Mouse (Mus musculus) v-Abl transformed pro-B cells (cell line): ENCODE measurements around the gene Fgd5.
"Not testable (repeated sequence)": the region's sequence is repeated elsewhere in the genome, so short reads cannot be mapped to it uniquely, and the experiment has no call there.

Experiments
- in situ Hi-C, 2 experiments: fragments of 400-800 bp; cut with MboI; formaldehyde crosslinking; loops; one replicate each; pipeline ENCODE4 v1.15.1; 2025; ENCODE audit not compliant: unreplicated experiment in 2 of 2

Fgd5 gene

DNA sequence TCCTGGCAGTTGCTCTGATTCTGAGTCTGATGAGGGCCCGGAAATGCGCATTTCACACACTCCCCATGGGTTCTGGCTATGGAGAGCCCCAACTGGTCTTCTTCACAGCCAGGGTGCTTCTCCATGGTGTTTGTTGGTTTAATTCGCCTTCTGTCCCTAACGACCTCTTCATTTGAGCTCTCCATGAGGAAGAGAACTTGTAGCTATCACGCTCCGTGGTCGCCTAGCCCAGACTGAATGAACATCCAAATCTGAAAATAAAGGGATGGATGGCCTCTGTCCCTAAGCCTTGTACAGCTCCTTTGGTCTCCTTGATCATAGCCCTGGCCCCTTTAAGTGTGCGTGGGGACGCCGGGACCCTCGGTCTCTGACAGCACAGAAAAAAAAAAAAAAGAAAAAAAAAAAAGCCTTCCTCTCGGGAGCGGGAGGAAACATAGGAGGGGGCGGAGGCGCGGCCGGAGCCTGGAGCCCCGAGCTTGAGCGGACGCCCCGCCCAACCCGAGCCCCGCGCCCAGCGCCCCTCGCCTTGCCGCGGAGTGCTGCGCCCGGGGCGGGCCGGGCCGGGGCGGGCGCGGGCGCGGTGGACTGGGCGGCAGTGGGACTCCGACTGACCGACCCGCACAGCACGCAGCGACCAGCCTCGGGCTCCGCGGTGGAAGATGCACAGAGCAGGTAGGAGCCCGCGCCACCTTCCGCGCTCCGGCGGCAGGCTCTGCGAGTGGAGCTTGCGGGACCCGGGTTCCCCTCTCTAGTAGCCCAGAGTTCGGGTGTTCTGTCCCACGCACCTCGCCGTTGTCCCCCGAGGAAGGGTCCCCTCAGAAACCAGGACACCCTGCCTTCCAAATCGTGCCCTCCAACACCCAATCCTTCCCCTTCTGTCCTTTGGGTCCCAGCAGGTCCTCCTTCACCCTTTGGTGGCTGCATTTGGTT lies at the start of gene Fgd5:
Gene Fgd5 (plus strand): TSS at position 508 of the 930 bp plus-strand sequence.
- in situ Hi-C loops = no loop called here

DNA sequence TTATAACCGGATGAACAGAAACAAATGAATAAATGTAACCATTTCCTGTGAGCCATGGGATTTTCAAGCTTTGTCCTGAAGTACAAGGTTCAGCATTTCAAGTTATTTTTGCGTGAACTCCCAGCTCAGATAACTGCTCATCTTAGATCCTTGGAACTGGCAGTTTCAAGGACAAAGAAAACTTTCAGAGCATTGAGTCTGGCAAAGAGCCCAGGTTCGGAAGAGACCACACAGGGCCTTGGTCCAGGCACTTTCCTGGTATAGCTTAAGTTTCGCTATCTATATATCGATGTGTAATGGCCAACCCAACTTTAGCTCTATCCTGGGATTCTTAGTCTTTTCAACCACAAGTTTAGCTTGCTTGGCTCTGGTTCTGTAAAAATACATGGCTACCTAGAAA lies 47.4 kb upstream of the Fgd5 start:
- in situ Hi-C loops = no loop called here

DNA sequence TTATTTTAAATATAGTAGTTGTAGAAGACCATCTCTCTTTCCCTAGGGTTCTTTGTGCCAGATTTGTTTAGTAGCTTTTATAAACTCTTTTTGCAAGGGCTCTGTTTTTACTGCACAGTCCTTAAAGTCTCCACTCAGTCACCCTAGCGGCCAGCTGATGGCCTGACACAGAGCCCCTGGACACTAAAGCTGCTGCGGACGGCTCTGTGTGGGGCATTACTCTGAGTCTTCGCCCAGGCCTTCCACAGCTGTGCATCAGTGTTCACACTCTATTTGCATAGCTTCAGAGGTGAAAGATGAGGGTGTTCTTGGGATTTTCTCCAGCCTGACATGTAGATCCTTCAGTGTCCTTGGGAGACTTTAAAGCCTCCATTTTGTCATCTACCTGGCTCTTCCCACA lies 40.2 kb upstream of the Fgd5 start:
- in situ Hi-C loops = no loop called here

DNA sequence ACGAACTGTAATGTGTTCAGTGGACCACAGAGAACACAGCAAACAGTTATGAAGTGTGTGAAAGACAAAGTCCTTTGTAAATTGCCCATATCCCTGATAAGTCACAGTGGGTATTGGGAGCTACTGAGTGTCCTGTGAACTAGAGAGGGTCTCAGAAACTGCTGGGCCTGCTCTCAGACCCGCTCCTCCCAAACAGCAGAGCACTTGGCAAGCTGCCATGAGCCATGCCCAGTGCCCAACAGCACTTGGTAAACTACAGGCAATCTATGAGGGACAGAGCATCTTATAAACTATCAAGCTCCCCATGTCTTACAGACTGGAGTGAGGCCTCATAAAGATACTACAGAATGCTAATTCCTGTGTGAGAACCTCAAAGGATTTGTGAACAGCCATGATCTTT lies 30.3 kb upstream of the Fgd5 start:
- in situ Hi-C loops = no loop called here

DNA sequence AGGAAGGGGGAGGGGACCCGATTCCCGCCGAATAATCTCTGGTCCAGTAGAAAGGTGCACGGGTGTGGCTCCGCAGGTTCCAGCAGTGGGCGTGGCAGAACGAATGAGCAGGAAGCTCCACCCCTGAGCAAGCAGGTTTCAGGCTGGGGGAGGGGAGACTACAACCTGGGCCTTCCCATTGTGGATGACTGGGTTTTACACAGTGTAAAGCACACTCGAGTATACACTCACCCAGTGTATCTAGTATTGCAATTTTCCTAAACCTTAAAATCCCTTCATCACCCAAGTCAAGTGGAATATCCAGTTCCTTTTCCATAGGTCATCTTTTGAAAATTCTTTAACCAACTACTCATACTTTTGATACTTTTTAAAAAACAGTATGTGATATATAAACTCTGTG lies 20.7 kb upstream of the Fgd5 start:
- in situ Hi-C loops = not testable (repeated sequence)

DNA sequence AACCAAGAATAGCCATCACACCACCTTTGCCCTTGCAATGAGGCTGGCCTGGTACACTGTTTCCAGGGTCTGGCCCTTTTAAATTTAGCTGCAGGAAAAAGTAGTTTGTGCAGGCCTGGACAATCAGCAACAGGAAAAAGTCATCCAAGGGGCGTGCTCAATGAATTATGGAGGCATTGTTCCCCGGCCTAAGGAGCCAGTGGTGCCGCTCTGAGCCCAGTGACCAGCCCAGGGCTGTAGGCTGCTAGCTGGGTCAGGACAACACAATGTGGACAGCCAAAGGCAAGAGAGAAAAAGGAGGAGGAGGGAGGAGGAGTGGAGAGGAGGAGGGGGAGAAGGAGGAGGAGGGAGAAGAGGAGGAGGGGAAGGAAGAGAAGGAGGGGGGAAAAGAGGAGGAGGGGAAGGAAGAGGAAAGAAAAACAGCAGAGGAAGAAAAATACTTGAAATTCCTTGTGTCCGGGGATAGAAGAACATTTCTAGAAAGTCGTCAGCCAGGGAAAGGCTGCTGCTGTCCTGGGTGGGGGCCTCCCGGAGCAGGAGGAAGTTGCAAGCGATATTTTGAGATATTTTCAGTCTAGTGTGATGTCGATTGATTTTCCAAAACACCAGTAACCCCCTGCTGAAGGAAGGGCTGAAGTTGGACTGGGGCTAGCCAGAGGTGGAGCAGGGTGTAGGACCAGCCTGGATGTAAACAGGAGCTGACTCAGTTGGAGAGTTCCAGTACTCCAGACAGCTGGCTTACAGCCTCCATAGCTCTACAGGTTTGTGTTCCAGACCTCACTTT lies 18.5 kb upstream of the Fgd5 start:
- in situ Hi-C loops = no loop called here

DNA sequence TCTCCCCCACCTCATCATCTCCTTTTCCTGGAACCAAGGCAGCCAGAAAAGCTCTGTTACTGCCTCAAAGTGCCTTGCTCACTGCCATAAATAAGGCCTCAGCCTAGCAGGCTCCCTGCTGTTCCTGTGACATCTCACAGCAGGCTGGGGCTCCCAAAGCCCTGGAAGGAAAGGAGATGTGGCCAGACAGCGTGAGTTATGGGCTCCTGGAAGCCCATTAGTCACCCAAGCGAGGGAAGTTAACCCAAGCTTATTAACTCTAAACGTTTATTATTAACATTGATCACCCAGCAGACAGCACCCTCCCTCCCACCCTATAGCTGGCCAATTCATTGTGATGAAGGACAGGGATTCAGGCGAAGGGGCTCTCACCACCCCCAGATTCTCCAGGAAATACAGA lies 15.2 kb upstream of the Fgd5 start:
- in situ Hi-C loops = no loop called here

DNA sequence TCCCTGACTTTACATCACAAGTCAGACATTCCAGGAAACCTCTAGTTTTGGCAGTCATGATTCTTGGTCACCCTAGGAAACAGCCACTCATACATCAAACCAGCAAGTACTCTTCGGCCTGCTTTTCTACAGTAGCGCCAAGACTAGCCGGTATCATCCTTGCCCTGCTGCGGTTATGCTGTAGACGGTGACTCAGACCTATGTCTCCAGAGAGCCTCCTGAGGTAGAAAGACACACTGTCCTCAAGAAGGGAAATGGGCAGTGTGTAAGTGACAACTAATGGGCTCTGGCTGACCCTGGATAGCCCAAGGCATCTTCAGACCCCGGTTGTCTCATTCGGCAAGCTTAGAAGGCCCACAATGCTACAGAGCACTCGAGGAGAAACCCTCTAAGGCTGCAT lies 13.6 kb upstream of the Fgd5 start:
- in situ Hi-C loops = no loop called here

DNA sequence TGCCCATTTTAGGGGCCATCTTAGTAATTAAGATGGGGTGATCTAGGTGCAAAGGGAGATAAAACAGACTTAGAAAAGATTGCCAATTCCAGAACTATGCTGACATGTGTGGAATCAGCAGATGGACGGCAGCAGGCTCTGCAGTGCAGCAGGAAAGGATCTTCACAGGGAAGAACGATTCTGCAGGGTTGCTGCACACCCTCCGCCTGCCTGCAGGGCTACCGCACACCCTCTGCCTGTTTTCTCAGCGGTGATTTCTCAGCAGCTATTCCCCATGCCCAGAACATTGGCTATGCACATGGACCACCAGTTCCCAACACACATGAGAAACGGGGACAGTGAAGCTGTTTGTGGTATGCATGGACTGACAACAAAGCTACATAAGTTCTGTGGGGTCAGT lies 12.7 kb upstream of the Fgd5 start:
- in situ Hi-C loops = no loop called here

DNA sequence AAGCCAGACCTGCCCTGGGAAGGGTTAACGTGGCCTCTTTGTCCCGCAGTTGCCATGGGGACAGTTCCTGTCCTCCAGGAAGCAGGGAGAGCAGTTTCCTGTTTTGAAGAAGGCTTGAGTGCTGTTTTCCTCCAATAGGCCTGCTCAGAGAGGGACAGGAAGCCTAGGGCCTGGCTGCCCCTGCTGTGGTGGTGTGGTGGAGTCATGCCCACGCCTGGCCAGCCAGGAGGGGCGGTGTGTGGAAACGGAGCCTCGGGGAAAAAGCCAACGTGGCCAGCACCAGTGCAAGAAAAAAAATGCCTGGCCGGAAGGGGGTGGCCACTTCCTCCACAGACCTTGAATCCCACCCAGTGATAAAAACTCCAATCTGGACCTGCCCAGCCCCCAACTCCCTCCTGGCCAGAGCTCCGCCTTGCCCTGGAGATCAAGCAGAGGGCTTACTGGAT lies 6.5 kb upstream of the Fgd5 start:
- in situ Hi-C loops = no loop called here

DNA sequence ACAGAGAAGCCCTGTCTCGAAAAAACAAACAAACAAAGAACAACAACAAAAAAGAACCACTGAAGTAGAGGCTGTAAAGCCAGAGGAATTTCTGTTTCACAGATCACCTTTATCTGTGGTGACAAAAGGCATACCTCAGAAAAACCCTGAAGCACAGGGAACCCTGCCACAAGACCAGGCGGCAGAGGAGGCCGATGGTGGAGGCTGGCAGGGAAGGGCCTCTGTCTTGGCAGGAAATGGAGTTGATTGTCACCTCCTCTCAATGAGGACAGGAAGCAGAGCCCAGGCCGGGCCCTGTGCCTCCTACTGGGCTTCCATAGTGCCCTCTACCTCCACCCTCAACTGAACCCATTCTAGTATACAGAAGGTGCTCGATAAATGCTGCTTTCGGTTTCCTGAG lies 4.7 kb upstream of the Fgd5 start:
- in situ Hi-C loops = no loop called here

DNA sequence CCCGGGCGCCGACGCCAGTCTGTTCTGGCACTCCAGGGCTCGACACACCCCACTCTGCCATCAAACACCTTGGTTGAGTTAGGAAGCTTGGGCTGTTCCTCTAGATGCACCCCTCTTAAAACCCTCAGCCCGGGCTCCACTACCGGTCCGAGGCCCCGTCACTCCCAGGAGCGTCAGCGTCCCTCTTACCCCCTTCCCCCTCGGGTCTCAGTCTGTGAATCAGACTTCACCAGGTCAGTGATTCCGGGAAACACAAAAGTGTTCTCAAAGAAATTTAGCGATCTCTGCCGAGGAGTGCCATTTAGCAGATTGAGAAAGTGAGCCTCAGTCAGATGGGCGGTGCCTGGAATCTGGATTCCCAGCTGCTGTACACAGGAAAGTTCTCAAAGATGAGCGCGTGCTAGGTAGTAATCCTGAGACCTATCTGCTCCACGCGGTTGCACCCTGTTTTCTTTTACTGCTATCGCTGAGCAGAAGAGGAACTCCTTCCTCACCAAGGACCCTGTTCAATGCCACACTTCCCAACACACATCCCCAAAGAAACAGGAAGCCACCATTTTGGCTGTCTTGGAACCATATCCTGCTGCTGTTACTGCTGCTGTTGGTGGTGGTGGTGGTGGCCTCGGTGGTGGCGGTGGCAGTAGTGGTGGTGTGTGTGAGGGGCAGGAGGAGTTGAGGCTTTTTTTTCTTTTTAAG lies 771 bp downstream of the Fgd5 start:
- in situ Hi-C loops = no loop called here

DNA sequence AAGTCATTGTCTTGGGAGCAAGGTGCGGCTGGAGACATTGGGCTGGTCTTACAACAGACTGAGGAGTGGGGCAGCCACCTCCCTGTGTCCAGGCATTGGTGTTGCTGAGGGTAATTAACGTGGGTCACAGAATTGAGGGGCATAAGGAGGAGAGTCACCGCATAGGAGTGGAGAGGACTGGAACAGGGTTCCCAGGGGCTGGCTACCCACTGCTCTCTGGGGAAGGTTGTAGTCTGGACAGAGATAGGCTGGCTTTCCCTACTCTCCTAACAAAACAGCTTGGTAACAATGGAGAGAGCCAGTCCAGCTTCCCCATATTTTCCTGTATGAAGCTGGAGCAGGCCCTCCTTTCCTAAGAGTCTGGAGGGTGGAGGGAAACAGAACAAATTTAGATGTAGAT lies 1.3 kb downstream of the Fgd5 start:
- in situ Hi-C loops = no loop called here

DNA sequence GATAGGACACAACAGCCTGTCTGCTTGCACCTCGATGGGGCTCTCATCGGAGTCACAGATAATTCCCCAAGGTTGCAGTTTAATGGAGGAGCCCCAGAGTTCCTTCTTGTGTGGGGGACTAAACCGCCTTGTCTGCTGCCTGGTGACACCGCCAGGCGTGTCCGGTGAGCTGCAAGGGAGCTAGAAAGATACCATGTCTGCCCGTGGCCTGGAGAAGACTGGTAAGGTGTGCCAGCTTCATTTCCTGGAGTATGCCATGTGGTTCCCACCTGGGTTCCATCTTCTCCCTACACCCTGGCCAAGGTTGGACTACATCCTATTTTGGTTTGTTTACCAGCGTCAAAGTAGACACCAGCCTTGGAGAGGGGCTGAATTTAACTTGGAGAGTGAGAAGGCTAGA lies 11.4 kb downstream of the Fgd5 start:
- in situ Hi-C loops = no loop called here

DNA sequence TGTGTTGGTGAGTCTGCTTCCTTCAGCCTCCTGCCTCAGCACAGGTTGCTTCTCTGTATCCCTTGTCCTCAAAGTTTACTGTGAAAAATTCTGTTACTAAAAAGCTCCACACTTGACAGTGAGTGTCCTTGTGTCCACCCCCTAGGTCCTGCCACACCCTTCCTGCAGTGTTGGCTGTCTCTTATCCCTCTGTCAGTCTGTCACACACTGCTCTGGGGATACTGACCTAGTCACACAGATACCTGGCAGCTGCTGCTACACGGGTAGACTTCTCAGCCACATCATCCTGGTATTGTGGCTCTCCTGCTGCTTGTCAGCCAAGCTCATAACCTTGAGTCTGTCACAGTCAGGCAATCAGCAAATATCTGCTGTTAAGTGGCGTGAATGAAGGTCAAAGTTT lies 14.1 kb downstream of the Fgd5 start:
- in situ Hi-C loops = no loop called here

DNA sequence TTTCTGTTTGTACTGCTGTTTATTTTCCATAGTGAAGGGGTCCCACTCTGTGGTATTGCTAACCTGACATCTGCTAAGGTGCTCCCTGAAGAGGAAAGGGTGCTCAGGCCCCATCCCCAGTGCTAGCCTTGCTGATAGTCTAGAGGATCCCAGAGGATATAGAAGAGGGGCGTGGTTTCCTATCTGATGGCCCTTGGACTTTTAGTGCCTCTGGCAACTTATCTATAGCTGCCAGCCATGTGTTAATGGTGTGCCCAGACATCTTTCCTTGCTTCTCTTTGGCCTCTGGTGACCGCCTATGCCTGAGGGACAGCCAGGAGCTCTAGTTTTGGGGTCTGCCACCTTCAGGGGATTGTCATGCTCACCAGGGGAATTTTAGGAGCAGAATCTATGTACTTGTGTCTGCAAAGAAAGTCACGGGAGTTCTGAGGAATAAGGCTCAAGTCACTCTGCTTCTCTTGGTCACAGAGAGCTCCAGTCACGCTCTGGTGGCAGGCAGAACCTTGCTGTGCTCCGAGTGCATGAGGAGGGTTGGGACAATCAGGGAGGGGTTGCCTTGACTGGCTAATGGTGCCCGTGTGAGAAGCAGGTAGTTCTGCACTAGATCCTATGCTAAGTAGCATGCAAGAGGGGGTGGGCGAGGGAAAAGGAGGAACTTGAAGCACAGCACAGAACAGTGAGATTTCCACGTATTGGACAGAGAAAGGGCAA lies 15.3 kb downstream of the Fgd5 start:
- in situ Hi-C loops = no loop called here

DNA sequence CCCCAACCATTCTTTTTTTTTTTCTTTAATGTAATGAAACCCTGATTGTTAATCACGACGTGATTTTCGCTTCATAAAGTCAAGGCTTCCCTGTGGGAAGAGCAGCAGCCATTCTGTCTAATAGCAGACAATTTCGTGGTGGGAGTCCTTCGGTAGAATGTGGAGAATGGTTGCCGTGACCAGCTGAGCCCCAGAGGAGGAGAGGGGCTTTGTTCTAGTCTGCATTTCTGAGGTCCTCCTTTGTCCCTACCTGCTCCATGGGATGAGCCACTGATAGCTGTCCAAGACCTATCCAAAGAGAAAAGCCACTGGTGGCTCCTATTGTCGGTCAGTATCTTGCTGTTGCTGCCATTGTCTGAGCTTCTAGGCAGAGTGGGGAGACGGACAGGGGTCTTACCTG lies 17.4 kb downstream of the Fgd5 start:
- in situ Hi-C loops = no loop called here

DNA sequence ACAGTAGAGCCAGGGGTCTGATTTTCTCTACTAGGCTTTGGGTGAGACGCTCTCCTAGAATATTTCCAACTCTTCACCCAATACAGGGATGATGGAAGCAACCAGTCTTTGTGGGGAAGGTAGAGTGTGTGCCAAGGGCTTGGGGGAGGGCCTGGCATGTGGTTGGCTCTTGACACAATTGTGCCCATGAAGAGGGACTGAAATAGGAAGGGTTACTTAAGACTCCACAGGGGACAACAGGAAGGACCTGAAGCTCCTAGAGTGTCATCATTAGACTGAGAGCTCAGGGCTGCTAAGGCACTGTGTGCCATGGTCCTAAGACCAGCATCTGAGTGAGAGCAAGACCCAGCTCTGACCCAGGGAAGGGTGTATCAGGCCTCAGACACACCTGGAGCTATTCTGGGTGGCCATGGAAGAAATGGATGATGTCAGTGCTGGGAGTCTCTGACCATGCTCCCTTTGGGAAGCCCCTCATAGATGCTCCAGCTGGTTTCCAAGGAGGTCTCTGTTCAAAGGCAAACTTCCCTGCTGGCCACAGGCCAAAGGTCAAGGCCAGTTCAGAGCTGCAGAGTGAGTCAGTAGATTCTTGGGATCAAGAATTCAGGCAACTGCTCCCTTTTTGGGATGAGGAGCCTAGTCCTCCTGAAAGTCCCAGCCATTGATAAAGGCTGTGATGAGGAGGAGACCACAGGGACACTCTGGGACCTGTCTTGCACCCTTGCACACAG lies 24.0 kb downstream of the Fgd5 start:
- in situ Hi-C loops = no loop called here

DNA sequence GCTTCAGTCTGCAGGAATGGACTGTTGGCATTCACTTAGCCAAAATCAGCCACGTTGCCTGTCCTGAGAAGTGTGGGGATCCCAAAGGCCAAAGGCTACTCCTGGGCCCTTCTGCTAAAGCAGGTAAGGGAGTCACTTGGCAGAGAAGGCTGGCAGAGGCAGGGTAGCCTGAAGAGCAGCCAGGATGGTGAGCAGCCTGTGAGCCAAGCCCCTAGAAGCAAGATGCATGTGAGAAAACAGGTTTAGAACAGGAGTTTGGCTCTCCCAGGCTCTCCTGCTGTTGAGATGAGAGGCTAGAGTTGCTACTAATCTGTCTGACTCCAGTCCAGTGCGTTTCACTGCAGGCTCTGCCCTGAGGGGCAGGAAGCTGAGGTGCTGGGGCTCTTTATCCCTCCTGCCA lies 25.0 kb downstream of the Fgd5 start:
- in situ Hi-C loops = no loop called here
